Mouse (Mus musculus): ENCODE measurements at regions not wholly inside any gene's neighbourhood (a gene's known extent, or its start where the extent isn't known, plus 50 kb on each side); places are given as distances from the start of the nearest gene placed in this dataset.

DNA sequence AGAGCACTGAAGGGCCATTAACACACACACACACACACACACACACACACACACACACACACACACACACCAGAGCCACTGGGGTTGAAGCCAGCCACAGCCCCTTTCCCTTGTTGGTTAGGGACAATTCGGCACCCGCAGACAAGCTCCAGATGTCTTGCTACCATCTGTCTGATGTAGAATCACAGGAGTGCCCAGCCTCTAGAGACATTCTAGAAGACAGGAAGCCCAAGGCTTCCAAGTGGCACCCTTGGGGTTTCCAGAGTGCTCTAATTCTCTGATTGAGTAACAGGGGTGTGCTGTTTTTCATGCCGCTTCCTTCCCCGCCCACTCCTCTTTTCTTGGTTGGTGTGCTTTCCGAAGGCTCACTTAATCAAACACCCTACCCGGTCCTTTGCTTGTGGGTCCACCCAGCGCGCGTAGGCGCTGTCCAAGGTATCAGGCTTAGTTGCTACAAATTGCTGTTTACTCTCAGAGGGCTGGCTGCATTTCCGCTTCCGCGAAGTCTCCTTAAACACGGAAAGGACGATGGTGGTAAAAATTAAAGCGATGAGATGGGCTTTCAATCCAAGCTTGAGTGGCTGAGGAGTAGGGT is 59.5 kb upstream of the Zbtb18 start:
- ATAC-seq = no peak
- H3K27ac ChIP-seq = no peak overlapping the region
- WGBS (ENCODE audit: insufficient replicate concordance) = 13% methylated on average over 16 of the region's 16 CpGs
- H3K9me3 ChIP-seq (replicated peaks) = no peaks in the 10 kb centered on the region
- H3K4me1 ChIP-seq = no peaks in the 10 kb centered on the region
- no peaks in the 10 kb centered on the region for H3K36me3 ChIP-seq
- H3K4me2 ChIP-seq = no peak overlapping the region
- H3K27me3 ChIP-seq (replicated peaks) = no peaks in the 10 kb centered on the region
- no peak overlapping the region for H3K9ac ChIP-seq
- no peak overlapping the region for H3K4me3 ChIP-seq

DNA sequence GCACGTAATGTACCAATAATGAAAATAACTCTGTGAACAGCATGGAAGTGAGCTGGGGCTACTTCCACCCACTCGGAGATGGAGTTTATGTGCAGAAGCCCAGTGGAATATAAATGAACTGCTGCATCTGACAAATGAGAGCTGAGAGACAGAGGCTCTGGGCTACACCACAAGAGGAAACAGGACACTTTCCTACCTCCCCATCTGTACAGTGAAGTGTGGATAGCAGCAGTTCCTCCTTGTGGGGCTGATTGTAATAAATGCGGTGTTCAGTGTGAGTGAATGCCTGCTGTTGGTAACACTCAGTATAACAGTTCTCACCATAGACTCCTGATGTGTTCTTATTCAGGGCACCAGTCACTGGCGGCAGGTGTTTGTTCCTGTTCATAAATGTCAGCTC is 60.0 kb upstream of the Zbtb18 start:
- Histone ChIP-seq H3K4me2 (no peak overlapping the region), H3K4me1 (no peaks in the 10 kb centered on the region), H3K27ac (no peak overlapping the region), H3K9me3 (replicated peaks) (no peaks in the 10 kb centered on the region), H3K4me3 (no peak overlapping the region), H3K9ac (no peak overlapping the region), H3K36me3 (no peaks in the 10 kb centered on the region), H3K27me3 (replicated peaks) (no peaks in the 10 kb centered on the region)
- WGBS (ENCODE audit: insufficient replicate concordance) = 60% methylated on average over 4 of the region's 4 CpGs
- no peak for ATAC-seq

DNA sequence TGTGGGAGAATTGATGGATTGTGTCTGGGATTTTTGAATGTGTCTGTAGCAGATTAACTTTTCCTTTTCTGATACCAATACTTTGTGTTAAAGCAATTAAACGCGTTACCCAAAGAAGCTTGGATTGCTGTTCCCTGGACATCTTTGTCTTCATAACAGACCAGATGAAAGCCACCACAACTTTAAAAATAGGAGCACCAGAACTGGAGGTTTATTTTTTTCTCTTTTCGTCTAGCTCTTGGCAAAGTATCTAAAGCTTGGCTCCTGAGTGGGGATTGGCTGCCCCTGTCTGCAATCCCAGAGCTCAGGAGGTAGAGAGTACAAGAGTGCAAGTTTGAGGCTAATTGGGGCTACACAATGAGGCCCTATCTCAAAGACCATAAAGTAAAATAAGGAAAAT is 64.0 kb upstream of the Zbtb18 start:
- no peak overlapping the region for H3K4me2 ChIP-seq
- 77% methylated on average over 3 of the region's 3 CpGs for WGBS (ENCODE audit: insufficient replicate concordance)
- ATAC-seq = no peak
- no peaks in the 10 kb centered on the region for H3K27me3 ChIP-seq (replicated peaks)
- H3K4me3 ChIP-seq = no peak overlapping the region
- H3K9ac ChIP-seq = no peak overlapping the region
- H3K9me3 ChIP-seq (replicated peaks) = no peaks in the 10 kb centered on the region
- H3K36me3 ChIP-seq = no peaks in the 10 kb centered on the region
- H3K4me1 ChIP-seq = no peaks in the 10 kb centered on the region
- H3K27ac ChIP-seq = no peak overlapping the region

DNA sequence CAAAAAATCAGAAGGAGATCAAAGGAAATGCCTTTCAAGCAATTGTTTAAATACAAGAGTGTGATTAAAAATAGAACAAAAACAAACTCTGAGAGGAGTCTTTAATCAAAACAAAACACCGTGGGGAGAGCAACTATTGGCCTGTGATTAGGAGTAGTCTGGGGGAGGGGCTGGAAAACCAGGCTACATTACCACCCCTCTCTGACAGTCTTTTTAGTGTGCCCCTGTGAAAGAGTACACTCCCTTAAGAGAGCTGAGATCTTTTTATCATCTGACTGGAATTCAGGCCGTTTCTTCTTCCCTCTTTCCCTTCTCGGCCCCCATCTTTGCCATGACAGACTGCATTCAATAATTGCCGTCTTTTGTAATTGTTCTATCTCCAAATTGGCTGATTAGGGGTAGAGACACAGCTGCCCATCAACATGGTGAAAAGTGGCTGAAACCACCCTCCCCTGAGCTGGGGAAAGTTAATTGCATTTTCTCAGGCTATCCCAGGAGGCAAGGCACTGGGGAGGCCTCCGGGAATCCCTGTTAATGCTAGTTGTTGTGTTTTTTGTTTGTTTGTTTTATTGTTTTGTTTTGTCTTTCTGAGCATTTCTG is 68.8 kb upstream of the Zbtb18 start:
- no peak for ATAC-seq
- H3K9ac ChIP-seq = no peak overlapping the region
- no peaks in the 10 kb centered on the region for H3K36me3 ChIP-seq

DNA sequence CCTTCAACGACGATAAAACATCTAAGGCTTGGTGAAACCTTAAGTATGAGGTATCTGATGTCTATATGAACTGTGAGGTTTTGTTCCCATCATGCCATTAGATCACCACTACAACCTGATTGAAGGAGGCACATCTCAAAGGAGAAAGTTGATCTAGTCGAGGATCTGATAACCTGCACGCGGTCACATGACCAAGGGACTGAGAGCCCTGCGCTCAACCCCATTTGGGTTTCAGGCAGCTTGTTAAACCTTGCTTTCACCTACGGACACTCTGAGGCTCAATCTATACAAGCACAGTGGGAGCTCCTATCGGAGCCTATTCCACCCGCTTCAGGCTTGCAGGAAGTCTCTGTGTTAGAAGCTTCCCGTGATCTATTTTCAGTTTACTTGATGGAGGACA is 70.1 kb upstream of the Zbtb18 start:
- Histone ChIP-seq H3K4me3 (no peak overlapping the region), H3K9ac (no peak overlapping the region), H3K9me3 (replicated peaks) (no peaks in the 10 kb centered on the region), H3K27me3 (replicated peaks) (no peaks in the 10 kb centered on the region), H3K36me3 (no peaks in the 10 kb centered on the region), H3K4me1 (no peaks in the 10 kb centered on the region), H3K4me2 (no peak overlapping the region), H3K27ac (no peak overlapping the region)
- no peak for ATAC-seq
- 39% methylated on average over 10 of the region's 10 CpGs for WGBS (ENCODE audit: insufficient replicate concordance)

More for the DNA sequence above, 68.8 kb upstream of the Zbtb18 start:
- Histone ChIP-seq H3K4me3 (no peak overlapping the region), H3K4me1 (no peaks in the 10 kb centered on the region), H3K9me3 (replicated peaks) (no peaks in the 10 kb centered on the region), H3K4me2 (no peak overlapping the region), H3K27me3 (replicated peaks) (no peaks in the 10 kb centered on the region), H3K27ac (no peak overlapping the region)
- 29% methylated on average over 5 of the region's 5 CpGs for WGBS (ENCODE audit: insufficient replicate concordance)

DNA sequence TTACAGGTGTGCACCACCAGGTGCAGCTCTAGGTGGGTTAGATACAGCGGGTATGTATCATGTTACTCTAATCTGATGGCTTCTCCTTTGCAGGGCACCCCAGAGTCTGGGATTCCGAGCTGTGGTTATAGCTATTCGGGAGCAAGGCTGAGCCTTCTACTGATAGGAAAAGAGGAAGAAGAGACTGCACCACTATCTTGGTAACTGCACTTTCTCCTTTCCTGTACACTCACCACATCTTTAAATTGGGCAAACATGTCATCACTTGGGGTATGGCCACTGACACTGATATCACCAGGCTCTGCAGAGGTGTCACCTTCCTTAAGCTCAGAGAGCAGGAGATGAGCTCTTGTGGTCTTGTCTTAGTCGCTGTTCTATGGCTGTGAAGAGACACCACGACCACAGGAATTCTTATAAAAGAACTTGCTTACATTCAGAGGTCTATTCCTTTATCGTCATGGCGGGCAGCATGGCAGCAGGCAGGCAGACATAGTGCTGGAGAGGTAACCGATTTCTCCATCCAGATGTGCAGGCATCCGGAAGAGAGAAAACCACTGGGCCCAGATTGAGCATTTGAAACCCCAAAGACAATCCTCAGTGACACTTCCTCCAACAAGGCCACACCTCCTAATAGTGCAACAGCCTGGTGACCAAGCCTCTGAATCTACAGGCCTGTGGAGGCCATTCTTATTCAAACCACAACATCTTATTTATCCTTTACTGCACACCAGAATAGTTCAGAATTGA is 74.1 kb upstream of the Zbtb18 start:
- Histone ChIP-seq H3K27me3 (replicated peaks) (no peaks in the 10 kb centered on the region), H3K4me2 (no peak overlapping the region), H3K9me3 (replicated peaks) (no peaks in the 10 kb centered on the region), H3K4me3 (no peak overlapping the region), H3K9ac (no peak overlapping the region), H3K4me1 (no peaks in the 10 kb centered on the region), H3K27ac (no peak overlapping the region), H3K36me3 (no peaks in the 10 kb centered on the region)
- ATAC-seq = no peak
- WGBS (ENCODE audit: insufficient replicate concordance) = 15% methylated on average over 9 of the region's 9 CpGs

DNA sequence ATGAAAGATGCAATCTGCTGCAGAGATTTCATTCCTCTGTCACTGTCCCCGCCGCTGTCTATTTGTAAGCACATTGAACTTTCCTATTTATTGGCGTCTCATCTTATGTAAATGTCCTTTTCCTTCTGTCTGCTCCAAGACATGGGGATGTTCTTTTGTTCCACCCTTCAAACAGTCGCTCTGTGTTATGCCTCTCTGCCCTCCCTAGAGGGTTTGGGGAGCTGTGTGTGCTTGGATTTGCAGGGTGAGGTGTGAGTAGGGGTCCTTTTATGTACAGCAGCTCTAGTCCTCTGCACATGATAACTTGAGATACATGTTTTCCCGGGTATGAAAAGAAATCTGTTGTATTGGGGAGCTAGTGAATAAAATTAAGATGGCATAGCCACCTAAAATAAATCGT is 75.2 kb upstream of the Zbtb18 start:
- Histone ChIP-seq H3K27ac (no peak overlapping the region), H3K4me1 (no peaks in the 10 kb centered on the region), H3K4me3 (no peak overlapping the region), H3K4me2 (no peak overlapping the region), H3K9ac (no peak overlapping the region), H3K36me3 (no peaks in the 10 kb centered on the region), H3K9me3 (replicated peaks) (no peaks in the 10 kb centered on the region), H3K27me3 (replicated peaks) (no peaks in the 10 kb centered on the region)
- WGBS (ENCODE audit: insufficient replicate concordance) = 67% methylated on average over 6 of the region's 6 CpGs
- no peak for ATAC-seq

DNA sequence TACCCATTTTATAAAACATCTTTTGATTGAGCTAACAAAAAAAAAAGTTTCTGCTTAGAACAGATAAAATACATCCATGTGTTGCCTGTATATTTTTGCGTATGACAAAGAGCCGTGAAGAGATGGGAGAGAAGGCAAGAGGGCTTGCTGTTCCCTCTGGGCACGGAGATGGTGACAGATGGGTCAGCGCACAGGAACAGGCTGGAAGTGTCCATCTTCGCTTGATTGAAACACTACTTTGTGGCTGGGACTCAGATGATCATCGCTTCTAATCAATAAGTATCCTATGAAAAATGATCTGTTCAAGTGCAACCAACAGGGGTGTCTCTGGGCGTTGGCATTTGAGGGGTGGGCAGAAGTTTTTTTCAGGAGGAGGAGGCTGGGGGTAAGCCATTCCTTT is 75.7 kb upstream of the Zbtb18 start:
- H3K4me3 ChIP-seq = no peak overlapping the region
- no peaks in the 10 kb centered on the region for H3K27me3 ChIP-seq (replicated peaks)
- H3K27ac ChIP-seq = no peak overlapping the region
- no peak overlapping the region for H3K9ac ChIP-seq
- 79% methylated on average over 7 of the region's 7 CpGs for WGBS (ENCODE audit: insufficient replicate concordance)
- H3K4me2 ChIP-seq = no peak overlapping the region
- H3K36me3 ChIP-seq = no peaks in the 10 kb centered on the region
- H3K4me1 ChIP-seq = no peaks in the 10 kb centered on the region
- H3K9me3 ChIP-seq (replicated peaks) = no peaks in the 10 kb centered on the region
- no peak for ATAC-seq

DNA sequence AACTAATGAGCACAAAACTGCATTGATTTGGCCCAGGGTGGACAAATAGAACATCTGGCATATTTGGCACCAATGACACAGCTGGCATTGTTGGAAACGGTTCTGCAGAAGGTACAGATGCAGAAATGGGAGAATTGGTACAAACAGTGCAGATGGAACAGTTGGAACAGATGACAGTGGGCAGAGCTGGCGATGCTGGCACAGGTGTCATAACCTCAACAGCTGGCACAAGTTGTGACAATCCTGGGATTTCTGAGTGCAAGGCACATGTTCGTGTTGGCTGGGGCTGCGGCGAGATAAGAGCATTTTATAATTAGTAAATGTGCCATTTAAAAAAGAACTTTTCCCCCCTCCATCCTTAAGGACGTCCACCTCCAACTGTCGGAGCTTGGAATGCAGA is 77.8 kb upstream of the Zbtb18 start:
- H3K9me3 ChIP-seq (replicated peaks) = no peaks in the 10 kb centered on the region
- no peak overlapping the region for H3K27ac ChIP-seq
- no peak overlapping the region for H3K4me2 ChIP-seq
- no peak for ATAC-seq
- H3K4me3 ChIP-seq = no peak overlapping the region
- no peaks in the 10 kb centered on the region for H3K36me3 ChIP-seq
- WGBS (ENCODE audit: insufficient replicate concordance) = 73% methylated on average over 7 of the region's 7 CpGs
- H3K9ac ChIP-seq = no peak overlapping the region
- no peaks in the 10 kb centered on the region for H3K4me1 ChIP-seq
- H3K27me3 ChIP-seq (replicated peaks) = no peaks in the 10 kb centered on the region

DNA sequence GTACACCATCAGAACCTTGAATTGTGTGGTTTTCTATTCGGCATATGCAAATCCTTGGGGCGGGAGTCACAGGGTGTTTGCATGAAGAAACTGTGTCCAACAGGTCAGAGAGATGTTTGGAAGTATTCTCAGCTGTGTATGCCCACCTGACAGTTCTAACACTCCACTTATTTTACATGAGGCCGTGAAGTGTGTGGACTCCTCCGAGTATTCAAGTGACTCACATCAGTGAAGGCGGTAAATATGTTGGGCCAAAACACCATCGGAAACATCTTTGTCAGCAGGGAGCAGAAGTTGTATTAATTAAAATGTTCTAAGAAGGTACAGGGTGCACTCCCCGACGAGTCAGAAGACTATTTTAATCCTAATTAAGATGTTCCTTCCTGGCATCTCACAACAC is 79.8 kb upstream of the Zbtb18 start:
- H3K36me3 ChIP-seq = no peaks in the 10 kb centered on the region
- no peak overlapping the region for H3K4me2 ChIP-seq
- no peaks in the 10 kb centered on the region for H3K27me3 ChIP-seq (replicated peaks)
- H3K9me3 ChIP-seq (replicated peaks) = no peaks in the 10 kb centered on the region
- ATAC-seq = no peak
- 72% methylated on average over 8 of the region's 8 CpGs for WGBS (ENCODE audit: insufficient replicate concordance)
- no peak overlapping the region for H3K27ac ChIP-seq
- no peaks in the 10 kb centered on the region for H3K4me1 ChIP-seq
- no peak overlapping the region for H3K4me3 ChIP-seq
- no peak overlapping the region for H3K9ac ChIP-seq

DNA sequence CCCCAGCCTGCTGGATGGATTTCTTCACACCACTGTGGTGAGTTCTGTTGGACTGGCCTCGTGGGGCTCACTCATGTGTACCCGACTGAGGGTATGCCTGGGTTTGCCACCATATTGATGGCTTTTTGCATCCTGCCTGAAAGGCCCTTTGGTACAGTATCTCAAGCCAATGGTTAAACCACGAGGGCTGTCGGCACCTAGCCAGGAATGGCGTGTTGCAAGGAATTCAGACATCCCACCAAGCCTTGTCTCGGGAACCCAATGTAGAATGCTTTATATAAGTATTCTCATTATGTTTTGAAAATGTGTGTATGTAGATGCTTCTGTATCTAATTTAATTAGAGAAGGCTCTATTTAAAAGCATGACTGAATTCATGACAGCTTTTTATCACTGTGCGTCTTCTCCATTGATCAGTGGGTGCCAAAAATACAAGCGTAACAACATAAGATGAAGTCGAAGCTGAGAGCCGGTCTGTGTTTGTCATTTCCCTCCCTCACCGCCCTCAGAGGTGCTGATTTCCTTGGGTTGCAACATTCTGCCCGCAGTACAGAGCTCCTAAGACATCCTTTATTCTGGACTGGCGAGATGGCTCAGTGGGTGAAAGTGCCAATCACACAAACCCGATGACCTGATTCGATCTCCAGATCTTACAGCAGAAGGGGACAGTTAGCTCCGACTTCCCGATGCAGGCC is 90.5 kb upstream of the Akt3 start:
- H3K27ac ChIP-seq = no peak overlapping the region
- no peaks in the 10 kb centered on the region for H3K4me1 ChIP-seq
- no peak overlapping the region for H3K4me3 ChIP-seq
- H3K9ac ChIP-seq = no peak overlapping the region
- no peak for ATAC-seq
- H3K9me3 ChIP-seq (replicated peaks) = no peaks in the 10 kb centered on the region
- H3K27me3 ChIP-seq (replicated peaks) = no peaks in the 10 kb centered on the region
- no peaks in the 10 kb centered on the region for H3K36me3 ChIP-seq
- 75% methylated on average over 17 of the region's 17 CpGs for WGBS (ENCODE audit: insufficient replicate concordance)
- H3K4me2 ChIP-seq = no peak overlapping the region

DNA sequence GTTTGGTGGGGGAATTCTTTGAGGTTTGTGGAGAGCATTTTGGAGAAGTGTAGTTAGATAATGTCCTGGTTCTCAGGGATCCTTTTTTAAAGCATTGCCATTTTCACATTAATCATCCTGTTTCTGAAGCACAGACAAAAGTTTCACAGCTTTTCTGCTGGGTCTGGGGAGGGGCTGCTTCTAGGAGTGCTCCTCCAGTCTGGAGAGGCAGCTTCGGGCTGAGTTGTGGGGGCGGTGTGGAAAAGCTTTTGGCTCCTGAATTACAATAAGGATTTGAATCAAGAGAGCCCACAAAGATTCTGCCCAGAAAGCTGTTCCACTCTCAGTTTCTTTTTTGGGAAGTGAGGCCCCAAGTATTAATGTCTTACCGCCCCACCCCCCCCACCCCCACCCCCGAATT is 89.2 kb upstream of the Akt3 start:
- 49% methylated on average over 4 of the region's 4 CpGs for WGBS (ENCODE audit: insufficient replicate concordance)
- no peak for ATAC-seq

More for the DNA sequence above, 89.2 kb upstream of the Akt3 start:
- H3K9ac ChIP-seq = no peak overlapping the region
- H3K9me3 ChIP-seq (replicated peaks) = no peaks in the 10 kb centered on the region
- no peak overlapping the region for H3K4me2 ChIP-seq
- no peaks in the 10 kb centered on the region for H3K27me3 ChIP-seq (replicated peaks)
- H3K36me3 ChIP-seq = no peaks in the 10 kb centered on the region
- no peak overlapping the region for H3K27ac ChIP-seq
- no peaks in the 10 kb centered on the region for H3K4me1 ChIP-seq
- no peak overlapping the region for H3K4me3 ChIP-seq
